Mouse (Mus musculus) midbrain, embryonic 12.5 days (tissue): ENCODE data around the gene Slc6a5. TPM values are rescaled to one million over a fixed set of nuclear protein-coding genes. Genes with fewer than 3 reads are reported as not detected.

Source experiments
- ATAC-seq: fragments of 200-750 bp; cut with Nextera tagmentation; 2 replicates; pipeline ENCODE4 v1.8.0; 2017; ENCODE audit warnings: low read depth, moderate TSS enrichment, moderate library complexity; ENCODE audit not compliant: low FRiP score
- H3K27ac ChIP-seq: fragments of 300-500 bp; sonication (generic); replicated peaks from 2 replicates; pipeline ENCODE4 v1.5.1; 2016; ENCODE audit warnings: mild to moderate bottlenecking
- H3K27me3 ChIP-seq: fragments of 300-500 bp; sonication (generic); 2 replicates; pipeline ENCODE4 v1.6.1; 2016; ENCODE audit warnings: mild to moderate bottlenecking
- H3K36me3 ChIP-seq: fragments of 300-500 bp; sonication (generic); 2 replicates; pipeline ENCODE4 v1.6.1; 2016
- H3K4me1 ChIP-seq: fragments of 300-500 bp; sonication (generic); 2 replicates; pipeline ENCODE4 v1.6.1; 2016
- H3K4me2 ChIP-seq: fragments of 300-500 bp; sonication (generic); replicated peaks from 2 replicates; pipeline ENCODE4 v1.6.1; 2016; ENCODE audit warnings: mild to moderate bottlenecking, moderate library complexity
- H3K4me3 ChIP-seq: fragments of 300-500 bp; sonication (generic); 2 replicates; pipeline ENCODE4 v1.5.1; 2016; ENCODE audit warnings: mild to moderate bottlenecking
- H3K9ac ChIP-seq: fragments of 300-500 bp; sonication (generic); replicated peaks from 2 replicates; pipeline ENCODE4 v1.6.1; 2016; ENCODE audit warnings: mild to moderate bottlenecking, moderate library complexity
- H3K9me3 ChIP-seq: fragments of 300-500 bp; sonication (generic); 2 replicates; pipeline ENCODE4 v1.6.1; 2016; ENCODE audit warnings: mild to moderate bottlenecking
- WGBS: fragments of 180-500 bp; shearing (Covaris S2); methylation state at CpG from one replicate; pipeline ENCODE4 v1.1.7; 2016; 5-methylcytosine and 5-hydroxymethylcytosine counted together
- polyA plus RNA-seq: library from polyadenylated mRNA; unstranded; fragments of >200 nt; fragmentation: Nextera tagmentation; extraction: Ambion mirVana; gene quantifications from 2 replicates; pipeline ENCODE4 v1.2.1, GENCODE M21; 2016

Slc6a5 gene
- polyA plus RNA-seq, 1 experiment from 2014 or later = 0.08 TPM

DNA sequence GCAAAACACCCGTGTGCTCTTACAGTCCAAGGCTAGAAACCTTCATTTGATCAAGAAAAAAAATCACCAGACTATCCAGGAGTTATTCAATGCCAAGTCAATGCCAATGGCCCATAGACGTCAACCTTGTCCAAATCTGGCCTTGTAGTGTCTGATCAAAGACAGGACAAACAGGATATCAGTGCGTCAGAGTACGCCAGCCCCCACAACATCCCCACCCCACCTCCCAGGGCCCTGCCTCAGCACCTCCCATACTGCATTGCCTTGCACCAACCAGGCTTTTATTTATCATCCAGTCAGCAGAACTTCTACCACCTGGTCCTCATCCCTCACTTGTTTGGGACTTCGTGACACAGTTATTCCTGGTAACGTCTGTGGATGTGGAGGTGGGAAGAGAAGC, 14.7 kb upstream of the Slc6a5 start:
- H3K27me3 ChIP-seq = no peaks in the 10 kb centered on the region; the same call in 1 of the 2 replicates
- no peaks in the 10 kb centered on the region for H3K4me1 ChIP-seq
- 80% methylated on average over 6 of the region's 6 CpGs for WGBS
- no peak overlapping the region for H3K27ac ChIP-seq
- no peak overlapping the region for H3K9ac ChIP-seq
- no peak overlapping the region for H3K4me2 ChIP-seq
- H3K4me3 ChIP-seq = no peak overlapping the region
- H3K36me3 ChIP-seq = no peaks in the 10 kb centered on the region
- no peaks in the 10 kb centered on the region for H3K9me3 ChIP-seq
- no peak for ATAC-seq

GRCm38 (mm10) chr7:49902003-49902552, 7.9 kb upstream of the Slc6a5 start:
- Histone ChIP-seq H3K27me3 (peaks cover 50% of the 10 kb centered on the region), H3K4me3 (no peak overlapping the region), H3K9ac (no peak overlapping the region), H3K4me1 (no peaks in the 10 kb centered on the region), H3K9me3 (no peaks in the 10 kb centered on the region), H3K4me2 (no peak overlapping the region), H3K27ac (no peak overlapping the region), H3K36me3 (no peaks in the 10 kb centered on the region)
- 41% methylated on average over 9 of the region's 9 CpGs for WGBS
- no peak for ATAC-seq

GRCm38 (mm10) chr7:49907191-49908171, 2.5 kb upstream of the Slc6a5 start:
- Histone ChIP-seq H3K9ac (no peak overlapping the region), H3K9me3 (no peaks in the 10 kb centered on the region), H3K4me1 (peaks cover 25% of the 10 kb centered on the region), H3K4me2 (peak overlapping the region; percentile 40), H3K27ac (no peak overlapping the region), H3K27me3 (peaks cover 98% of the 10 kb centered on the region), H3K36me3 (no peaks in the 10 kb centered on the region), H3K4me3 (peak overlapping the region; percentile 18; the same call in 1 of the 2 replicates)
- 2% methylated on average over 28 of the region's 28 CpGs for WGBS
- ATAC-seq = peak; percentile 17; the same call in 1 of the 2 replicates

GRCm38 (mm10) chr7:49908181-49908855, 1.6 kb upstream of the Slc6a5 start:
- peak overlapping the region; percentile 18; the same call in 1 of the 2 replicates for H3K4me3 ChIP-seq
- H3K4me2 ChIP-seq = peak overlapping the region; percentile 40
- no peak overlapping the region for H3K9ac ChIP-seq
- H3K36me3 ChIP-seq = no peaks in the 10 kb centered on the region
- peaks cover 99% of the 10 kb centered on the region for H3K27me3 ChIP-seq
- H3K27ac ChIP-seq = no peak overlapping the region
- under 1% methylated on average over 24 of the region's 24 CpGs for WGBS
- ATAC-seq = peak; percentile 32; the same call in 1 of the 2 replicates
- no peaks in the 10 kb centered on the region for H3K9me3 ChIP-seq
- peaks cover 25% of the 10 kb centered on the region for H3K4me1 ChIP-seq

DNA sequence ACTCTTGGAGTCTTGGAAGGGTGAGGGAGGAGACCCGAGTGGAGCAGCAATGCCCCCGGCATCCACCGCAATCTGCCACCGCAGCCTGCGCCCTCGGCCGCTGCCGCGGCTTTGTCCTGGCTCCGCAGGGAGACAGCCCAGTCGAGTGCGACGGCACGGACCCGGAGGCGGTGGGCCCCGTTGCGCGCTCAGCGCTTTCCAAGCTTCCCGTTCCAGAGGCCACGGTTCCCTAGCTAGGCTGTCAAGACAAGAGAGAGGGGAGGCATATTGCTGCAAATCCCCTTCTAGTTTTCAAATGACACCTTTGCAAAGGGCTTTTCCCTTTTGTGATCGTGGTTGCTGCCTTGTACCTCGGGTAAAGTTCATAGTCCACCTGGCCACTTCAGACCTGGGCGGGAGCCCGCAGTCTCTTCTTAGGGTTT, 945 bp upstream of the Slc6a5 start:
- peak; percentile 53 for ATAC-seq
- no peak overlapping the region for H3K27ac ChIP-seq
- no peaks in the 10 kb centered on the region for H3K9me3 ChIP-seq
- H3K4me3 ChIP-seq = peak overlapping the region; percentile 18; the same call in 1 of the 2 replicates
- H3K4me1 ChIP-seq = peaks cover 25% of the 10 kb centered on the region
- 0% methylated on average over 26 of the region's 26 CpGs for WGBS
- no peaks in the 10 kb centered on the region for H3K36me3 ChIP-seq
- H3K4me2 ChIP-seq = peak overlapping the region; percentile 40
- H3K9ac ChIP-seq = no peak overlapping the region
- H3K27me3 ChIP-seq = peaks cover 99% of the 10 kb centered on the region

DNA sequence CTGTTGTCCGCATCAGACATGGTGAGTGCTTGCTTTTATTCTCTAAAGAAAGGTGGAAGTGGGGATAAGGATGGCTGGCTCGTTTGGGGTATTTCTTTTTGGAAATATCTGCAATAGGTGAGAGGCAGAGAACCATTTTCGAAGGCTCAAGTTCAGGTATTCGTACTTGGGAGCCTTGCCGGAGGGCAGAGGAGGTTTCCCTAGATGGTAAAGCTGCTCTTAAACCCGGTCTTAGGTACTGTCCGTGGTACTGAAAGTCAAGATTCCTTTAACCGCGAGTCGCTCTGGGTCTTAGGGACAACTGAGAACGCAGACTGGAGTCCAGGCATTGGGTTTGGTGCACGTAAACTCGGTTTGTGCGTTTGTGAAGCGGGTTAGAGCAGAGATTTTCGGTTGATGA, 415 bp downstream of the Slc6a5 start:
- Histone ChIP-seq H3K36me3 (no peaks in the 10 kb centered on the region), H3K9me3 (no peaks in the 10 kb centered on the region), H3K4me1 (peaks cover 25% of the 10 kb centered on the region), H3K27ac (no peak overlapping the region), H3K9ac (no peak overlapping the region), H3K27me3 (peaks cover 99% of the 10 kb centered on the region), H3K4me3 (no peak overlapping the region), H3K4me2 (no peak overlapping the region)
- no peak for ATAC-seq
- 2% methylated on average over 16 of the region's 16 CpGs for WGBS

DNA sequence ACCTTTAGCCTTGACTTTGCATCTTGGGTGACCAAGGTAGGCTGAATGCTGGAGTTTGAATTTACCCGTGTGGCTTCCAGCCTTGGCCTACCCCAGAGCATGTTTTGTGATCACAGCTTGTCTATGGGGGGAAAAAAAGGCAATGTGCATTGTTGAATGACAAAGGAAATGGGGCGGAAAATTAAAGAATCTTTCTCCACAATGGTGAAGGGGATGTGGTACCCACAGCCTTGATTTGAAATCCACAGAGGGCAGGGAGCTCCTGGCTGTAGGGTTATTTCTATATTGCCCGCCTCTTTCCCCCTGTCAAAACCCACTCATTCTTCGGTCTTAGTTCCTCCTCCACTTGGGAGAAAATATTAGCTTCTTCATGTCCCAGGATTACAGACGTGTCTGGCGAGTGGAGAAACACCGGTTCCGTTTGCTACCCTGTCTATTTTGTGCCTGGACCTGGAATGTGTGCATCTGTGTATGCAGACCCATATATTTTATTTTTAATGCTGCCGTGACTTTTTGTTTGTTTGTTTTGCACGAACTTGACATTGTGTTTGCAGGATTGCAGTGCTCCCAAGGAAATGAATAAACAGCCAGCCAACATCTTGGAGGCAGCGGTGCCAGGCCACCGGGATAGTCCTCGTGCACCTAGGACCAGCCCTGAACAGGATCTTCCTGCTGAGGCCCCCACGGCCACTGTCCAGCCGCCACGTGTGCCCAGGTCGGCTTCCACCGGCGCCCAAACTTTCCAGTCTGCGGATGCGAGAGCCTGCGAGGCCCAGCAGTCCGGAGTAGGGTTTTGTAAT, 1.4 kb downstream of the Slc6a5 start:
- Histone ChIP-seq H3K9me3 (no peaks in the 10 kb centered on the region), H3K36me3 (no peaks in the 10 kb centered on the region), H3K4me1 (peaks cover 27% of the 10 kb centered on the region), H3K9ac (no peak overlapping the region), H3K27ac (no peak overlapping the region), H3K4me2 (peak overlapping the region; percentile 32), H3K4me3 (peak overlapping the region; percentile 16), H3K27me3 (peaks cover 99% of the 10 kb centered on the region)
- WGBS = 3% methylated on average over 23 of the region's 23 CpGs
- ATAC-seq = no peak

- peak overlapping the region; percentile 32 for H3K4me2 ChIP-seq
- H3K4me1 ChIP-seq = peaks cover 27% of the 10 kb centered on the region
- no peak overlapping the region for H3K9ac ChIP-seq
- H3K27me3 ChIP-seq = peaks cover 99% of the 10 kb centered on the region
- H3K27ac ChIP-seq = no peak overlapping the region
- H3K36me3 ChIP-seq = no peaks in the 10 kb centered on the region
- under 1% methylated on average over 26 of the region's 26 CpGs for WGBS
- H3K9me3 ChIP-seq = no peaks in the 10 kb centered on the region
- H3K4me3 ChIP-seq = peak overlapping the region; percentile 16
- no peak for ATAC-seq
Measured at GRCm38 (mm10) chr7:49911947-49912262, 2.0 kb downstream of the Slc6a5 start.

DNA sequence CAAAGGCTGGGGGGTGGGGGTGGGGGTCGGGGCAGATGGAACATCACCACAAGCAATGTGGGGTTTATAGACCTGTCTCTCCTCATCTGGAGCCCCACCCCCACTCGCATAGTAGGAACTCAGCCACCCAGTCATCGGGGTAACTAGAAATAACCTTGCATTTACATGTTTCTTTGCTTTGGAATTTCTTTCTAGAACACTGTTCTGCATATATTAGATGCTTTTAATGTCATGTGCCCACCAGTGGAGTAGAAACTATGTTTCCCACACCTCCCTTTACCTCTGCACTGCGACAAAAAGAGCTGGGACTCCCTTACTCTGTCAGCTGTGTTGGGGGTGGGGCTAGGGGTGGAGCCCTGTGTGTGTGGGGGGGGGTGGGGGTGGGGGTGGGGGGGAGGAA, 3.2 kb downstream of the Slc6a5 start:
- Histone ChIP-seq H3K9me3 (no peaks in the 10 kb centered on the region), H3K36me3 (no peaks in the 10 kb centered on the region), H3K9ac (no peak overlapping the region), H3K4me2 (no peak overlapping the region), H3K27ac (no peak overlapping the region), H3K4me3 (no peak overlapping the region), H3K4me1 (peaks cover 20% of the 10 kb centered on the region), H3K27me3 (peaks cover 99% of the 10 kb centered on the region)
- WGBS = 1% methylated on average over 4 of the region's 4 CpGs
- ATAC-seq = no peak

DNA sequence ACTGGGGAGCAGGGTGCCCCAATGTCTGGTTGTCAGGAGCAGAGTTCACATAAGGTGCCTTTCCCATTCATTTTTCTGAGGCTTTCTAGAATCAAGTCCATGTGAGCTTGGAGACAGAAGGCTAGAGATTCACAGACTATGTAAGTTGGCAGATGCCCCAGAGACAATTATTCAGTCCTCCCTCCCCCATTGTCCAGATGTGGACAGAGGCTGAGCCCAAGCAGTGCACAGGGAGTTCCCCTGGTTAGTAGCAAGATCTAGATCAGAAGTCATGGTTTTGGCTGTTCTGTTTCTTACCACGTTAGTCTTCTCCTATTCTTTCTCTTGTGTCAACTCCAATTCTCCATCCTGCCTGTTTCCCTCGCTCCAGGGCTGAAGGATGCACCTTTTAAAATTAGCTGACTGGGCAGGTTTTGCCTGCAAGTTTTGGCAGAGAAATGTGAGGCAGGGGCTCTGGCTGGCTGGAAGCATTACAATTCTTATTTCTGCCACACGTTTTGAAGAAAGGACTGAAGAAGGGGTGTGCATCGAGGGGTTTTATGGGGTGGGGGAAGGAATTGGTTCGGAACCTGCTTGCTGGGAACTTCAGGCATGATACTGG, 3.9 kb downstream of the Slc6a5 start:
- no peak overlapping the region for H3K4me3 ChIP-seq

GRCm38 (mm10) chr7:49914946-49915345, 5.0 kb downstream of the Slc6a5 start:
- no peak overlapping the region for H3K27ac ChIP-seq
- H3K9me3 ChIP-seq = 0 out of 2 replicates have a peak, but pooled peaks cover 6% of the 10 kb centered on the region
- H3K36me3 ChIP-seq = no peaks in the 10 kb centered on the region
- peaks cover 99% of the 10 kb centered on the region for H3K27me3 ChIP-seq
- H3K4me2 ChIP-seq = no peak overlapping the region
- H3K4me1 ChIP-seq = peaks cover 9% of the 10 kb centered on the region
- ATAC-seq = no peak
- no peak overlapping the region for H3K9ac ChIP-seq
- H3K4me3 ChIP-seq = no peak overlapping the region
- 2% methylated on average over 9 of the region's 9 CpGs for WGBS

More for the DNA sequence above, 3.9 kb downstream of the Slc6a5 start:
- H3K4me1 ChIP-seq = peaks cover 14% of the 10 kb centered on the region
- no peak for ATAC-seq
- no peak overlapping the region for H3K9ac ChIP-seq
- no peak overlapping the region for H3K4me2 ChIP-seq
- WGBS = 1% methylated on average over 5 of the region's 5 CpGs
- H3K9me3 ChIP-seq = no peaks in the 10 kb centered on the region
- no peaks in the 10 kb centered on the region for H3K36me3 ChIP-seq
- no peak overlapping the region for H3K27ac ChIP-seq
- H3K27me3 ChIP-seq = peaks cover 99% of the 10 kb centered on the region
